Mouse (Mus musculus) 3T3-L1 (cell line): ENCODE data around the gene Olfr104-ps.

Source experiments
- DNase-seq: peaks from one replicate; pipeline ENCODE4 v3.0.0-alpha.2; 2015; ENCODE audit warnings: low read depth, low spot score

The Olfr104-ps gene

GRCm38 (mm10) chr17:37359282-37359681, at the start of gene Olfr104-ps:
Olfr104-ps (plus strand) TSS chr17:37359582.
- no peak for DNase-seq

GRCm38 (mm10) chr17:37310146-37310699, 49.2 kb upstream of the Olfr104-ps start:
- no peak for DNase-seq

GRCm38 (mm10) chr17:37316954-37317353, 42.4 kb upstream of the Olfr104-ps start, which contains the start of gene Olfr102:
Olfr102 (minus strand) TSS chr17:37317054.
- no peak for DNase-seq

- DNase-seq = no peak
These were observed 19.8 kb upstream of the Olfr104-ps start, which contains the start of gene Olfr103 for GRCm38 (mm10) chr17:37339598-37339997. Olfr103 (minus strand) TSS chr17:37339698.

GRCm38 (mm10) chr17:37378733-37379132, 19.4 kb downstream of the Olfr104-ps start, which contains the start of gene Olfr105-ps:
Olfr105-ps (plus strand) TSS chr17:37379033.
- DNase-seq = no peak

- no peak for DNase-seq
These were observed 30.7 kb downstream of the Olfr104-ps start, which contains the start of gene Olfr106-ps for GRCm38 (mm10) chr17:37390093-37390492. Olfr106-ps (plus strand) TSS chr17:37390393.

- no peak for DNase-seq
These were observed 39.5 kb downstream of the Olfr104-ps start, which contains the start of gene Olfr107 for GRCm38 (mm10) chr17:37398926-37399325. Olfr107 (plus strand) TSS chr17:37399226.

GRCm38 (mm10) chr17:37413380-37413779, 54.0 kb downstream of the Olfr104-ps start:
- DNase-seq = no peak
